Mouse (Mus musculus): ENCODE results near the gene Zbtb9.
A peak's percentile ranks its signal among the peaks of the same experiment; 100 is the strongest.

The Zbtb9 gene

DNA sequence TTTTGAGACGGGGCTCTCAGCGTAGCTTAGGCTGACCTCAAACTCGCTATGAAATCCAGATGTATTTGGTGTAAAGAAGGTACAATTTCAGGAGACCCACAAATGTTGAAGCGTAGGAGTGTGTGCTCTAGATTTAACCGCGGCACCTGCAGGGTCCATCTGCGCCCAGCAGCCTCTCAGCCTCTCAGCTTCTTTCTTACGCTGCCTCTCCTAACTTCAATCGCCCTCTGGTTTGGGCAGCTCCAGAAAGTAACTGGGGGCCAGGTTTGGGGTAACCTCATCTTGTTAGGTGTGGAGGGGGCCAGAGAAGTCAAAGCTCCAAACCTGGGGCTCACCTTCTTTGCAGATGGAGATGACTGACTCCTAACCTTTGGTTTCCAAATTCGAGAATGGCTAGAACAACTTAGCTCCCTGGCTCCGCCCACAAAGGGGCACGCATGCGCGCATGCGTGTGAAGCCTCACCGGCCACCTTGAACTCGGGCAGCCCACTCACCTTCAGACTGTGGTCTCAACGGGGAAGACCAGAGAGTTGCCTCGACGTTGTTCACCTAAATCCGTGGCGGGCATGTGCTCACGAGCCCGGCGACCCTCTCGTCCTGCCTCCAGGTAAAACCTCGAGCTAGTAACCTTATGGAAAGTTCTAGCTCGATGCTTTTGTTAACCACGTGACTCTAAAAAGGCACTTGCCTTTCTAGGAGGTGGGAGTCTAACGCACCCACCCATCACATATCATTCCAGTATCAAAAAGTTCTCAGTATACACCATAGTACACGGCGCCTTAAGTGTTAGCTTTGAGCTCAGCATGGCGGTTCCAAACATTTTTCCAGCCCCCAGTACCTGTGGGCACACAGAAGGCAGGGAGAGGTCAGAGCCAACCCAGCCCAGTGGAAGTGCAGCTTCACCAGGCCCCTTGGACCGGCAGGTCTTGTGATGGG, 44.9 kb downstream of the Zbtb9 start:
- peak; percentile 92 for DNase-seq

DNA sequence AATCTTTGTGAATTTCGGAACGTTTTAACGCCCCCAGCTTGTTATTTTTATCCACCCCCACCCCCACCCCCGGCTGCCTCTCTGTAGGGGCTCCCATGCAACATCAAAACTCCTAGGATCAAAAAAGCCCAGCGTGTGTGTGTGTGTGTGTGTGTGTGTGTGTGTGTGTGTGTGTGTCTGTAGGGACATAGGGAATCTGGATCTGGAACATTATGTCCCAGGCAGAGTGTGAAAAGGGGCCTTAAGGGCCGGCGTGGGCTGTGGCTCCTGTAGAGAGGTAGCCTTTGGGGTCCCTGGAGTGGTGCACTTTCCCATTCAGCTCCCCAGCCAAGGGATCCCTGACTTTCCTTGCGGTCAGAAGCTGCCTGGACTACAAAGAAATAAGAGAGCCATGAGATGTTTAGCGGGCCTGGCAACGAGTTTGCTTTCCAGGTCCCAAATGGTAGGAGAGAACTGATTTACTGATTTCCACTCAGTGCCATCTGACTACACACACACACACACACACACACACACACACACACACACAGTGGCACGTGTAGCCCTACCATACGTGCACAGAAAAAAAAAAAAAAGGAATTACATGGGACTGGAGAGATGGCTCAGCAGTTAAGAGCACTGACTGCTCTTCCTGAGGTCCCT, 45.7 kb downstream of the Zbtb9 start:
- DNase-seq, result no peak

DNA sequence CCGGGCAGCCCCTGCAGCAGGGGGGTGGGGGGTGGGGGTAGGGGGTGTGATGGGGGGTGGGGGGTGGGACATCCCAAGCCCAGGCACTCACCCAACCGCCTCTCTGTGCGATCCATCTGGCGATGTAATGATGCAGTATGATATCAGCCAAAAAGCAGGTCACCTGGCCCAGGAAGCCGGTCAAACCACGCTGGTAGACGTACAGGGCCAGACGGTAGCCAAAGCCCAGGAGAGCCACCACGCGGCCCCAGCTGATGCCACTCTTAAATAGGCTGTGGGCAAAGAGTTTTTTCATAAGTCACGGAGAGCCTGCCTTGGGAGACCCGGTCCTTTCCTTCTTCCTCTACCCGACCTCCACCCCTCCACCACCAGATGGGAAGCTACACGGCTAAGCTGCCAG, 48.1 kb downstream of the Zbtb9 start:
- no peak for DNase-seq

DNA sequence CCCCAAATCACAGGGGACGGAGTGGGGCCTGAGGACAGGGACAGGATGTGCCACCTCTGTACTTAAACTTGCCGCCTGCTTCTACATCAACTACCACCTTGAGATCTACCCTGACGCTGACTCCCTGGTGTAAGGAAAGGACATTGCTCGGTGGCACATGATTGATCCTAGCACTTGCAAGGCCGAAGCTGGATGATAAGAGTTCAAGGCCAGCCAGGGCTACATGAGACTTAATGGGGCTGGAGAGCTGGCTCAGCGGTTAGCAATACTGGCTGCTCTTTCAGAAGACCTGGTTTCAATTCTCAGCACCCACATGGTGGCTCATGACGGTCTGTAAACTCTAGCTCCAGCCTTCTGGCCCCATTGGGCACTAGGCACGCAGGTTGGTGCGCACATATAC, 48.8 kb downstream of the Zbtb9 start:
- no peak for DNase-seq

DNA sequence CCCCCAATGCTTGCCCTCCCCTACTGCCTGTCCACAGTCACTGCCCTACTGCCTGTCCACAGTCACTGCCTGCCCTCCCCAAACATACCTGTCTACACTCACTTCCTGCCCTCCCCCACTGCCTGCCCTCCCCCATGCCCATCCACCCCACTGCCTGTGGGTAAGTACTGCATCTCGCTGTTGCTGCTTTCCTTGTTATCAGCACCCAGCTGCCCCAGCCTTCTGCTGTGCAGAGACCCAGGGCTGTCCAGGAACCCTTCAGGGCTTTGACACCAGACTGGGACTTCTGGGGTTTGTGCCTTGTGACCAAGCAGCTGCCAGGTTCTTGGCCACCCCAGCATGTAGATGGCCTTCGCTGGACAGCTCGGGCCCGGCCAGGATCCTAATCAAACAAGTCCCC, 50.4 kb downstream of the Zbtb9 start:
- DNase-seq, result no peak

DNA sequence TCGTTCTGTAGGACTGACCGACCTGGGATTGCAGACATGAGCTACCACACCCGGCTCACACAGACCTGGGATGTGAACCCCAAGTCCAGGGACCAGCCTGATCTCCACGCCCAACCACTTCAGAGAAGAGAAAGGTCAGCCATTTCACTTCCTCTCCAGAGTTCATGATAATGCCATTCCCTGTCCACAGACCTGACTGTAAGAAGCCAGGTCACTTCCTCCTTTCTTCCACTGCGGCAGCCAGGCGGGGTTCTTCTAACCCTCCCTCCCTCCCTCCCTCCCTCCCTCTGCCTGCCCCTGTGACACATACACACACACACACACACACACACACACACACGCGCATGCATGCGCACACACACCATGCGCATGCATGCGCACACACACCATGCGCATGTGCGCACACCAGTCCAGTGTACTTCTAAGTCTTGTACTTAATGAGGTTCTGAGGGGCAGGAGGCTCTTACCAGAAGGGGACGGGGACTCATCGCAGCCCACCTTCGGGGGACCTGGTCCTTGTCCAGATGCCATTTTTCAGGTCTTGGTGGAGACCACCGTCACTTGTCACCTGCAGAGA, 52.4 kb downstream of the Zbtb9 start:
- DNase-seq, result no peak

DNA sequence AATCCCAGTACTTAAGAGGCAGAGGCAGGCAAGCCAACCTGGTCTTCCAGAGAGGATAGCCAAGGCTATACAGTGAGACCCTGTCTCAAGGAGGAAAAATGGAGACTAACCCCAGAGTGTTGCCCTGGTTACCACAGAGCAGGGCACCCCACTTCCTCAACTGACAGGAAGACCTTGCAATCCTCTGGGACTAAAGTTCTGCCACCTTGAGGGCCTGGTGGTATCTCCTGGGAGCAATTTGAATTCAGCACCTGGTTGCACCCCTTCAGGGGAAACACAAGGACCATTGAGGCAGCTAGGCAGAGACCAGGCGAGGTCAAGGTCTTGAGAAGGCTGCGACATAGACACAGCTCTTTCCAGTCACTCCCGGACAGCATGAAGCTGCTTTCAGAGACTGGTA, 53.0 kb downstream of the Zbtb9 start:
- DNase-seq, result no peak

DNA sequence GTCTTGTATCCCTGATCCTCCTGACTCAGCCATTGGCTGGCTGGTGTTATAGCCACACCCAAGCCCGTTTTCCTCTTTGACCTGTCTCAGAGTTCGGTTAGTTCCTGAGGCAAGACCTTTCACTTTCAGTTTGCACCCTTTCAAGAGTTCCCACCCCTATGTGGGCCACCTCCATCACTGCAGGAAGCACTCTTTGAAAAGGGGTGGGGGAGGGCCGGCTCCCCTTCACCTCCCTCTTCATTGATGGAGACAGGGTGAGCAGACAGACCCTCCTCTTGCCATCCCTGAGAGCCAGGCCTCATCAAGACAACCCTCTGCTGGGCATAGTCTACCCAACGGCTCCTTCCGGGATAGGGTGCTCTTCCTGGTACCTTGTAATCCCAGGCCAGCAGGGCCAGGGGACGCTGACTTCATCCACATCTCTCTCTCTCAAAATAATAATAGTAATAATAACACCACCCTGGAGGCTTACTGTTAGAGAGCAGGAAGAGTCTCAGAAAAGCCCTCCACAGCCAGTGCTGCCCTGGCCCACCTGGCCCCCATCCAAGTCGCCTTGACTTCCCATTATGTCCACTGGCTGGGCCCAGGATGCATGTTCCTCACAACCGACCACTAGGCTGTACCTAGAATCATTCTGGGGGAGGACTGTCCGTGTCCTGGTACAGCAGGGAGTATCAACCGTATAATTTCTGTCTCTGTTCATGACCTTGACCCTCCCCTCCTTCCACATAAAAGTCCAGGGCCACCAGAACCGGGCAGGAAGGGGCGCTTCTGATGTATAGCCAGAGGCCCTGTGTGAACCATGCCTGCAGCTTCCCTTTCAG, 54.7 kb downstream of the Zbtb9 start:
- DNase-seq, result peak; percentile 61

DNA sequence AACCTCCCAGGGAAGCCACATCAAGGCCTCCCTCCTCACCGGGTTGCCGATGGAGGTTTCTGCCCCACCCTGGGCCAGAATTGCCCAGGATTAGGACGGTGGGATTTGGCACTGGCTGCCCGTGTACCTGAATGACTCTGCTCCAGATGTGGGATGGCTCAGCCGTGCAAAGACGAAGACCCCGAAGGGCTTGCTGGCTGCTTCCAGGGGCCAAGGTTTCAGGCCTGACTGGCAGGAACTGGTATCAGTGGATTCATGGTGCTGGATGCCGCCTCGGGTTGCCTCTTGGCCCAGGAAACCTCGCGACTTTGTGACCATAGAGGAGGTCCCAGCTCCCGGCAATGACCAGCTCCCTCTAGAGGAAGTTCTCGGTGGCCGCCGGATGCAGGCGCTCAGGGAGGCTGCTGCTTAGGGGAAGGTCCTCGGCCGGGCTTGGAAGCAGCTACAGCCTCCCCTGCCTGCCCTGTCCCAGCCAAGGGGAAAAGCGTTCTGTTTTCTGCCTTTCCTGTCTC, 55.4 kb downstream of the Zbtb9 start:
- DNase-seq, result peak; percentile 94

DNA sequence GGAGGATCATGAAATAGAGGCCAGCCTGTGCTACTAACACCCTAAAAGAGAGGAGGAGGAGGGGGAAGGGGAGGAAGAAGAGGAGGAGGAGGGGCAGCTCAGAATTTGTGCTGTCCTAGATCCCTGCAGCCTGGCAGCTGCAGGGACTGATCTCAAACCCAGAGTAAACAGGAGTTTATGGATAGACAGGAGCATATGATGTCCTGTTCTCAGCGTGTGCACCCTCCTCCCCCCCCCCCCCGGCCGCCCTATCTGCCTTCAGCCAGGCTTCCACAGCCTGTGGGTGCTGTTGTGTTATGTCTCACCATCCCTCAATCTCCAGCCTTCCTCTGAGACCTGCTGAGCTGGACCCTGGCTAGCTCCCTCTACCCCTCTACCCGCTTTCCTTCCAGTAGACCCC, 55.9 kb downstream of the Zbtb9 start, which contains the start of gene Bak1:
TSS of gene Bak1 (minus strand) at position 101 of the 400 bp plus-strand sequence.
- DNase-seq, result no peak

DNA sequence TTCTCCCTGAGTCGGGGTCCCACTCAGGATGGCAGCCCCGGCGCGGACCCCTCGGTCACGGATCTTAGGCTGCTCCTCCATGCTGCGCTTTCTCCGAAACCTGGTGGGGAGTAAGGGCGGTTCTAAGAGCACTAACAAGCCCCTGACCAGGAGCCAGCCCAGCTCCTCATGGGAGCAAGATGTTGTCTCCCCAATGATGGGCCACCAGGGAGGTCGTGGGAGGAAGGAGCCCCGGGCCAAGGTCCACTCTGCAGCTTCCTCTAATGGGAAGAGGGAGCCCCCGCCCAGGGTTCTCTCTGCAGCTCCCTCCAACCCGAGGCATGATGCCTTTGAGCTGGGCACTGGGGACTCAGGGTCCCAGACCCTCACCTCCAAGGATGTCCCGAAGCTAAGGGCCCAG, 56.5 kb downstream of the Zbtb9 start:
- DNase-seq, result no peak

DNA sequence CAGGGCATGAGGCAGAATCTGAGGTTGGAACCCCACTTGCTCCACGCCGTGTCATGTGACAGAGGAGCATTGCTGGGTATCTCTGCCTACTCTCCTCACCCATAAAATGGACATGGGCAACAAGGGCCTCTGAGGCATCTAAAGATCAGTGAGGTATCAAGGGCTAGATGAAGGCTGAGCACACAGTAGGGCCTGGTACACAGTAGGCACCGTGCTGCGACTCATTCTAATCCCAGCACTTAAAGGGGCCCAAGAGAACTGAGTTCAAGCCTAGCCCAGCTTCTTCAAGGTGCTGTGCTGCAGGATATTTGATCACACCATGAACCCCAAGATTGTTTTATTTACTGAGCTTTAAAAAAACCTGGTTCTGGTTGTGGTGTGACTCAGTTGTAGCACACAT, 57.9 kb downstream of the Zbtb9 start:
- no peak for DNase-seq

DNA sequence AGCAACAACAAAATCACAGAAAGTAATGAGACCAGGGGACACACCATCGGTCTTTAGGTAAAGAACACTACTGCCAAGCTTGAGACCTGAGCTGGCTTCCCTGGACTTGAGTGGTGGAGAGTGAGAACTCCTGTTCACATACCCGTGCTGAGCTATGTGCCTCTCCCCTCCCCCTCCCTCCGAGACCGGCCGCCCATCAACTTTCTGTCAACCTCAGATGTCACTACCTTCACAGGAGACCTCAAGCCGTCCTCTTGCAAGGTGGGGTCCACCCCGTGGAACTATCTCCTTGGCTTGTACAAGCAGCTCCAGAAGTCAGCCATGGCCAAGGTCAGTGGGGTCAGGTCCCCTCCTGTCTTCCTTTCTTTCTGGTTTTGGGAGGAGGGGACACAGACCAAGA, 59.4 kb downstream of the Zbtb9 start:
- no peak for DNase-seq

DNA sequence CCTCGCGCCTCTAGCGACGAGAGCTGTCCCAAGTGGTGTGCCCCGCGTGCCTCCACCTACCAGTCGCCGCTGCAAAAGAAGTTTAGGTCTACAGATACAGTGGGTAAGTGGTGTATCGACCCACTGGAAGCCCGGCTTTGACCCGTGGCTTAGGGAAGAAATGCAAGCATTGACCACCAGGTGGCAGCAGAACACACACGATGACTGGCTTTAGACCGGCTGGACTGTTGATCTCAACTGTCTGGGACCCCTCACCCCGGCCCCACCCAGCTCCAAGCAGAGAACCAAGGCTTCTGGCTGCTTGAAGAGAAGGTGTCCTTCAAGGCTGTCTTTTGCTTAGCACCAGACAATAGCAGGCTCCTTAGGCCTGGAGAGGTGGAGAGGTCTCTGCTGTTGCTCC, 59.9 kb downstream of the Zbtb9 start:
- DNase-seq, result peak; percentile 80

DNA sequence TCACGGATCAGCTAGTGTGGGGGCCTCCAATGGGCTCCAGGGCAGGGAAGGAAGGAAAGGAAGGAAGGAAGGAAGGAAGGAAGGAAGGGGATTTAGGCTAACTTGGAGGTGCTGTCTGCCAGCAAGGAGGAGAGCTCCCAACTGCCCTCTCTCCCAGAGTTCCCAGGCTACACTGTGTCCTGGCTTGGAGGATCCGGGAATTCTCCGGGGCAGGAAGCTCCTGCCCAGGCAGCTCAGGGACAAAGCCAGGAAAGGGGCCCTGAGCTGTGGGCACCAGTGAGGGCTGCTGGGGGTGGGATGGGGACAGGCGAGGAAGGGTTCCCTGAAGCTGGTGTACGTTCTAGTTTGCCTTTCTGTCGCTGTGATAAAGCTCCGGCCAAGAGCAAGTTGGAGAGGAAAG, 63.5 kb downstream of the Zbtb9 start:
- no peak for DNase-seq

DNA sequence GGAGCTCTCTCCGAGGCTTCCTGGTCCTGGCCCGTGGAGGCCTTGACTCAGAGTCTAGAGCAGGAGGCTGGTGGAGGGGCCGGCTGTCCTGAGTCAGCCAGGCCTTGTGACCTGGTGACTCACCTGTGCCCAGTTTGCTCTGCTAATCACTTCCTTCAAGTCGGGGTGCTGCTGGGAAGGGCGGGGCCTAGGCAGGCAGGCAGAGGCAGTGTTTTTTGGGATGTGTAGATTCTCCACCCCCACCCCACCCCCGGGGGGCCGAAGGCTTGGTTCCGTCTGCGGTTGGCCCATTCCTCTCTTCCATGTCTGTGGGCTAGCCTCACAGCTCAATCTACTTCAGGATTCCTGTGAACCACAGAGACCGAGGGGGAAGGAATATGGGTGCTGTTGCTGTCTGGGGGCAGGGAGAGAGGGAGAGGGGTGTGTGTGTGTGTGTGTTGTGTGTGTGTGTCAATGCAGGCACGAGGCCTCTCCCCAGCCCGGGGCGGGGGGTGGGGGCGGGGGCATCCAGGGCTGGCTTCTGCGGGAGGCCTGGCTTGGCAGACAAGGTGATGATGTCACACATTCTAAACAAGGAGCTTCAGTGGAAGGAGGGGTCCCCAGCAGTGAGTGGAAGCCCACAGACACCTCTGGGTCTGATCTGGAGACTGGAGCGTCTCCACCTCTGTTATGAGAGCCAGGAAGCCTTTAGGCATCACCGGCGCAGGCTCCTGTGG, 65.5 kb downstream of the Zbtb9 start:
- no peak for DNase-seq

DNA sequence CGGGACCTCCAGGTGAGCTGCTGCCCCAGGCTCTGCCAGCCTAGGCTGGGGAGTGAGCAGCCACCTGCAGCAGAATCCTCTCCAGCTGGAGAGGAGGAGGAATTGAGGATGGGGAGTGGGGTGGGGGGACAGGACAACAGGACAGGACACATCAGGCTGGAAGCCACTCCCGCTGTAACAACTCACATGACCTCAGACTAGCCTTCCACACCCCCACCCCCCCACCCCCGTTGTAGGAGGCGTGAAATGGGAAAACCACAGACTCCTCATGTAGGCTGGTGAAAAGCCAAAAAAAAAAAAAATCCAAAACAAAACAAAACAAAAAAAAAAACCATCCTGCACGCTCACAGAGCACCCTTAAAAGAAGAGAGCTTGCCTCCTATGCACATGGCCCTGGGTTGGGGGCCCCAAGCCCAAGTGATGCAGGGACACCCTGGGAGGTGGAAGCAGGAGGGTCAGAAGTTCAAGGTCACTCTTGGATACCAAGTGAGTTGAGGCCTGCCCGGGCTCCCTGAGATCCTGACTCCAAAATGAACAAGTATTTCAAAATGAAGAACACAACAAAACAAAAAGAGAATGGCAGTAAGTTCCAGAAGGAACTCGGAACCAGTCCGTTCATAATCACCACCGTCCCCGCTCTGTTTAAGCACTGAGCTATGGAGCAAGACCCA, 66.6 kb downstream of the Zbtb9 start:
- no peak for DNase-seq

DNA sequence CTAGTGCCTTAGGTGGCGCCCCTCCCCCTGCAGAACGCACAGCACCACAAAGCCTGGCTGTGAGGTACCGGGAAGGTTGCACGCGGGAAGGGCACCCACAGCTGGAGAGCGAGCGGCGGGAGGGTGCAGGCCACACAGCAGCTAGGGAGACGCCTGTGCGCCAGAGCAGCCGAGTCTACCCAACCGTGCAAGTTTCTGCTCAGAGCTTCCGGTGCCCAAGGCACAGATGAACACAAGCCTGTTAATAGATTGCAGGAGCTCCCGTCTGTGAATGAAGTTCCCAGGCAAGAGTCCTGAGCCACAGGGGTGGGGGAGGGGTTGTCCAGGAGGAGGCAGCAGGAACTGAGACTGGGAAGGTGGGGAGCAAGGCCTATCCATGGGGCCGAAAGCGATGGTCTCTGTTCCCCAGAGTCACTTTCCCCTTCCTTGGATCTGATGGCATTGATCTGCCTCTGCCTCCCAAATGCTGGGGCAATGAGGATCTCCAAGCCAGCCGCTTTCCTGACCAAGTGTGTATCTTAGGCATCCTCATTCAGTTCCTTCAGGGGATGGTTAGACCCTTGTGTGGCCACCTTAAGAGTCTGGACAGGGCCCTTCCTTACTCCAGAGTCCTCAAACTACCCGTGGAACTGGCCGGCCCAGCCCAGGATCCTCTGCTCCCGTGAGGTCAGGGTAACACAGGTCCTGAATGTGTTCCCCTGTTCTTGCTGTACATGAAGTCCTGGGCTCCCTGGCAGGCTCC, 67.5 kb downstream of the Zbtb9 start:
- peak; percentile 75 for DNase-seq

DNA sequence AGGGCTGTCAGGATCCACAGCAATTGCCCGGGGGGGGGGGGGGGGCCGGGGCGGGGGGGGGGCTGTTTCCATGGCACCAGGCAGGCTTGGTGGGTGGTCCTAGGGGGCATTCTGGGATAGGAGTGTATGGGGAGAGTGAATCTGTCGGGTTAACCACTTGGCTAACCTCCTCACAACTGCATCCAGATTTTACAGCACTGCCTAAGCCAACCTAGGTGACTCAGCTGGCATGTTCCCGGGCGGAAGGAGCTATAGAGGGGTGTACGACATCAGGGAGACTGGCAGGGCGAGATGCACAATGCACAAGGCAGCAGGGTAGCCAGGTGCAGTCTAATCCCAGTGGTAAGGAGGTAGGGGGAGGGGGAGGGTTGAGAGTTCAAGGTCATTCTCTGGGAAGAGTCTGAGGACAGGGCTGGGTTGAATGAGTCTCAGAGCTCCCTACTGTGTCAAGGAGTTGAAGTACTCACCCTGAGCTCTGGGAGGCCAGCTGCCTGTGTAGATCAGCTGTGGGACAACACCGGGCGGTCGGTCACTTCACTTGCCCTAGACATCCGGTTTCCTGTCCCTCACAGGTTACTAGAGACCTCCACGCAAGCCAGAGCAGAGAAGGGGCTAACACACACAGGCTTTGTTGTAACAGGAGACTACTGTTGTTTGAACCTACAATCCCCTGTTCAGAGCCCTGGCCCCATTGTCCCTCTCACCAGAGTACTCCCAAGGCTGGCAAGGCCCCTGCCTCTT, 68.2 kb downstream of the Zbtb9 start:
- DNase-seq, result no peak

DNA sequence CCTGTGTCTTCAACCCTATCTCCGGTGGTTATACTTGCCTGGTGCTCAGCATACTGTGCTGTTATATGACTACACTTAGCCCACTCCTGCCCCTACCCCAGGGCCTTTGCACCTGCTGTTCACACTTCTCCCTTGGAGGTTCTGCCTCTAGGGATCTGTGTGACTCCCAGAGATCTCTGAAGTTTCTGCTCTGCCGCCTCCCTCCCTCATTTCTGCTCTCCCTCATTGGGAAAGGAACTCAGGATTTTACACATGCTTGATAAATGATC, 68.8 kb downstream of the Zbtb9 start:
- DNase-seq, result no peak
